Mouse (Mus musculus) Patski (cell line): ENCODE data around the gene Anks1. TPM values are rescaled to one million over a fixed set of nuclear protein-coding genes. Genes with fewer than 3 reads are reported as not detected.
A peak's percentile ranks its signal among the peaks of the same experiment; 100 is the strongest.

Experiments used
- ATAC-seq: fragments of 100-300 bp; one replicate; pipeline ENCODE4 v1.8.0; 2021
- CTCF ChIA-PET: fragments of 350-600 bp; sonication (Branson Sonifier 250); formaldehyde crosslinking; loops from one replicate; lab custom pipeline; 2022; ENCODE audit warnings: inconsistent platforms; lab: Charles Lee
- POLR2A ChIA-PET: fragments of 350-600 bp; sonication (Branson Sonifier 250); formaldehyde crosslinking; loops from one replicate; lab custom pipeline; 2022; ENCODE audit warnings: antibody characterized with exemption, inconsistent platforms; lab: Charles Lee
- DNase-seq: peaks from one replicate; pipeline ENCODE4 v3.0.0-alpha.2; 2011; ENCODE audit warnings: low read depth, low spot score
- H3K27me3 ChIP-seq: fragments of 371-371 bp; one replicate; pipeline ENCODE4 v1.5.1; 2021
- CTCF ChIP-seq: fragments of 100-300 bp; IDR thresholded peaks from one replicate; pipeline ENCODE4 v1.5.1; 2021
- in situ Hi-C: fragments of 300-500 bp; cut with MboI; formaldehyde crosslinking; loops from 3 replicates; pipeline ENCODE4 v1.11.1; 2018; ENCODE audit warnings: low pct_unique_long_range_greater_than_20kb, mixed read lengths
- polyA plus RNA-seq: library from polyadenylated mRNA; unstranded; gene quantifications from one replicate; pipeline ENCODE4 v1.2.3, GENCODE M21; 2021

The Anks1 gene
- polyA plus RNA-seq, 1 experiment from 2014 or later, result 15.3 TPM

GRCm38 (mm10) chr17:28084964-28085363 lies 175.9 kb downstream of the Anks1 start:
- POLR2A ChIA-PET, result no interaction called here
- no peaks in the 10 kb centered on the region for H3K27me3 ChIP-seq
- DNase-seq (no peak), ATAC-seq (peak; percentile 54)
- TF ChIP-seq CTCF, result peak; percentile 97
- in situ Hi-C loops, result loop anchor here (5.0 kb wide), 1 partner anchor 77 kb away; no protein-coding TSS in a partner anchor
- CTCF ChIA-PET, result interaction anchor here (0.6 to 2.9 kb wide), 18 partner anchors 8 to 224 kb away, joined by 3 to 69 read pairs (median 4); no protein-coding TSS in a partner anchor

- CTCF ChIA-PET, result no interaction called here
- no peak for DNase-seq
Measured at GRCm38 (mm10) chr17:28087430-28087829, 178.3 kb downstream of the Anks1 start.

GRCm38 (mm10) chr17:28088718-28089117 lies 179.6 kb downstream of the Anks1 start:
- in situ Hi-C loops, result no loop called here
- DNase-seq, result no peak
- no peaks in the 10 kb centered on the region for H3K27me3 ChIP-seq
- ChIA-PET POLR2A (no interaction called here), CTCF (no interaction called here)
- ATAC-seq, result no peak
- TF ChIP-seq CTCF, result no peak

More at GRCm38 (mm10) chr17:28087430-28087829, 178.3 kb downstream of the Anks1 start:
- no peaks in the 10 kb centered on the region for H3K27me3 ChIP-seq
- no peak for ATAC-seq
- POLR2A ChIA-PET, result no interaction called here
- in situ Hi-C loops, result no loop called here
- no peak for TF ChIP-seq CTCF

- ATAC-seq (no peak), DNase-seq (no peak)
- peak; percentile 53 for TF ChIP-seq CTCF
- in situ Hi-C loops, result no loop called here
- CTCF ChIA-PET, result interaction anchor here (0.9 to 2.1 kb wide), 3 partner anchors 11 to 72 kb away, joined by 3 to 4 read pairs (median 4); partner anchors contain the start of gene Tcp11
- POLR2A ChIA-PET, result no interaction called here
- no peaks in the 10 kb centered on the region for H3K27me3 ChIP-seq
Measured at GRCm38 (mm10) chr17:28092297-28092696, 183.2 kb downstream of the Anks1 start.

GRCm38 (mm10) chr17:28093837-28094236 lies 184.7 kb downstream of the Anks1 start:
- in situ Hi-C loops, result no loop called here
- ChIA-PET POLR2A (interaction anchor here (0.7 kb wide), 1 partner anchor 106 kb away, joined by 3 read pairs; no protein-coding TSS in a partner anchor), CTCF (interaction anchor here (1.4 kb wide), 1 partner anchor 14 kb away, joined by 3 read pairs; the partner anchor contains the start of gene Tcp11)
- TF ChIP-seq CTCF, result peak; percentile 49
- no peak for DNase-seq
- H3K27me3 ChIP-seq, result peaks cover 3% of the 10 kb centered on the region
- ATAC-seq, result no peak

GRCm38 (mm10) chr17:28096418-28096817 lies 187.3 kb downstream of the Anks1 start:
- ChIA-PET POLR2A (interaction anchor here (0.7 kb wide), 1 partner anchor 125 kb away, joined by 3 read pairs; no protein-coding TSS in a partner anchor), CTCF (interaction anchor here (0.9 kb wide), 1 partner anchor 11 kb away, joined by 3 read pairs; no protein-coding TSS in a partner anchor)
- no peak for DNase-seq
- no peak for TF ChIP-seq CTCF
- H3K27me3 ChIP-seq, result peaks cover 3% of the 10 kb centered on the region
- in situ Hi-C loops, result no loop called here
- no peak for ATAC-seq

- ChIA-PET CTCF (no interaction called here), POLR2A (no interaction called here)
- in situ Hi-C loops, result no loop called here
- no peak for TF ChIP-seq CTCF
- ATAC-seq, result no peak
- H3K27me3 ChIP-seq, result peaks cover 3% of the 10 kb centered on the region
- DNase-seq, result no peak
Measured at GRCm38 (mm10) chr17:28097308-28097707, 188.2 kb downstream of the Anks1 start.

- in situ Hi-C loops, result no loop called here
- POLR2A ChIA-PET, result no interaction called here
- DNase-seq (no peak), ATAC-seq (no peak)
- CTCF ChIA-PET, result interaction anchor here (1.1 kb wide), 1 partner anchor 35 kb away, joined by 3 read pairs; no protein-coding TSS in a partner anchor
- peaks cover 3% of the 10 kb centered on the region for H3K27me3 ChIP-seq
- no peak for TF ChIP-seq CTCF
Measured at GRCm38 (mm10) chr17:28099086-28099485, 190.0 kb downstream of the Anks1 start.

GRCm38 (mm10) chr17:28100669-28101068 lies 191.6 kb downstream of the Anks1 start:
- TF ChIP-seq CTCF, result no peak
- in situ Hi-C loops, result no loop called here
- CTCF ChIA-PET, result no interaction called here
- POLR2A ChIA-PET, result no interaction called here
- H3K27me3 ChIP-seq, result peaks cover 3% of the 10 kb centered on the region
- no peak for ATAC-seq
- no peak for DNase-seq

GRCm38 (mm10) chr17:28101284-28101887 lies 192.3 kb downstream of the Anks1 start:
- in situ Hi-C loops, result no loop called here
- CTCF ChIA-PET, result interaction anchor here (1.2 kb wide), 1 partner anchor 48 kb away, joined by 3 read pairs; no protein-coding TSS in a partner anchor
- peaks cover 3% of the 10 kb centered on the region for H3K27me3 ChIP-seq
- peak; percentile 35 for ATAC-seq
- no peak for TF ChIP-seq CTCF
- POLR2A ChIA-PET, result no interaction called here
- DNase-seq, result no peak

GRCm38 (mm10) chr17:28101902-28102319 lies 192.8 kb downstream of the Anks1 start:
- peaks cover 3% of the 10 kb centered on the region for H3K27me3 ChIP-seq
- POLR2A ChIA-PET, result no interaction called here
- CTCF ChIA-PET, result interaction anchor here (1.2 kb wide), 1 partner anchor 47 kb away, joined by 3 read pairs; no protein-coding TSS in a partner anchor
- in situ Hi-C loops, result no loop called here
- TF ChIP-seq CTCF, result no peak
- no peak for ATAC-seq
- no peak for DNase-seq
